Mouse (Mus musculus) cerebellum, adult 2 months (tissue): ENCODE measurements around the gene Cry2. TPM values are rescaled to one million over a fixed set of nuclear protein-coding genes. Genes with fewer than 3 reads are reported as not detected.

Experiments
- DNase-seq, 2 experiments: peaks; one replicate each; pipeline ENCODE4 v3.0.0; 2021
- H3K27ac ChIP-seq: fragments of 200-500 bp; 2 replicates; pipeline ENCODE4 v1.5.1; 2012; ENCODE audit warnings: low read length, control low read depth, inconsistent platforms; ENCODE audit not compliant: insufficient read depth
- H3K27me3 ChIP-seq: fragments of 200-500 bp; 2 replicates; pipeline ENCODE4 v1.6.1; 2012; ENCODE audit warnings: inconsistent platforms, mild to moderate bottlenecking, low read length, moderate library complexity; ENCODE audit not compliant: control insufficient read depth, insufficient read depth
- H3K4me1 ChIP-seq: fragments of 200-500 bp; 2 replicates; pipeline ENCODE4 v1.6.1; 2011; ENCODE audit warnings: low read length; ENCODE audit not compliant: control insufficient read depth, insufficient read depth
- H3K4me3 ChIP-seq: fragments of 200-500 bp; replicated peaks from 2 replicates; pipeline ENCODE3; 2011; ENCODE audit warnings: mild to moderate bottlenecking, low read depth, low read length, control low read depth; ENCODE audit not compliant: insufficient read depth
- CTCF ChIP-seq: fragments of 200-500 bp; IDR thresholded peaks from 2 replicates; pipeline ENCODE4 v1.5.1; 2011; ENCODE audit warnings: low read depth, mild to moderate bottlenecking, control low read depth, low read length, moderate library complexity, borderline replicate concordance; ENCODE audit not compliant: insufficient read depth
- POLR2A ChIP-seq: fragments of 200-500 bp; IDR thresholded peaks from 2 replicates; pipeline ENCODE4 v1.6.1; 2011; ENCODE audit warnings: low read length, control low read depth, borderline replicate concordance; ENCODE audit not compliant: insufficient read depth
- WGBS: fragments of 180-500 bp; shearing (Covaris S2); methylation state at CpG from one replicate; pipeline ENCODE4 v1.1.7; 2018; 5-methylcytosine and 5-hydroxymethylcytosine counted together
- polyA plus RNA-seq: library from polyadenylated mRNA; depleted of rRNA; stranded (reverse); fragments of >200 nt; gene quantifications from 2 replicates; pipeline ENCODE4 v1.2.3, GENCODE M21; 2012

Cry2 gene
- polyA plus RNA-seq, 1 experiment: 81.8 TPM

GRCm38 (mm10) chr2:92392318-92393264 lies 41.3 kb downstream of the Cry2 start:
- 4% methylated on average over 26 of the region's 26 CpGs for WGBS
- peak overlapping the region; percentile 88 for H3K27ac ChIP-seq
- TF ChIP-seq POLR2A: no peak
- no peak for TF ChIP-seq CTCF
- peak overlapping the region; percentile 57 for H3K4me3 ChIP-seq
- DNase-seq: peak in 1 of 2 experiments; percentile 53
- H3K4me1 ChIP-seq: peaks cover 78% of the 10 kb centered on the region
- H3K27me3 ChIP-seq: no peaks in the 10 kb centered on the region

GRCm38 (mm10) chr2:92391703-92392317 lies 42.0 kb downstream of the Cry2 start:
- Histone ChIP-seq H3K27me3 (no peaks in the 10 kb centered on the region), H3K4me1 (peaks cover 73% of the 10 kb centered on the region), H3K4me3 (peak overlapping the region; percentile 57), H3K27ac (peak overlapping the region; percentile 88)
- TF ChIP-seq POLR2A (no peak), CTCF (no peak)
- peak in 1 of 2 experiments; percentile 50 for DNase-seq
- WGBS: 7% methylated on average over 11 of the region's 11 CpGs

- peak overlapping the region; percentile 88 for H3K27ac ChIP-seq
- no peaks in the 10 kb centered on the region for H3K27me3 ChIP-seq
- H3K4me3 ChIP-seq: peak overlapping the region; percentile 9
- peak in 1 of 2 experiments; percentile 77 for DNase-seq
- TF ChIP-seq CTCF (no peak), POLR2A (no peak)
- peaks cover 69% of the 10 kb centered on the region for H3K4me1 ChIP-seq
- 5% methylated on average over 8 of the region's 8 CpGs for WGBS
These were observed 42.7 kb downstream of the Cry2 start for GRCm38 (mm10) chr2:92391116-92391515.

- H3K27ac ChIP-seq: peak overlapping the region; percentile 18; the same call in 1 of the 2 replicates
- 41% methylated on average over 6 of the region's 6 CpGs for WGBS
These were observed 43.5 kb downstream of the Cry2 start for GRCm38 (mm10) chr2:92390206-92390930.

GRCm38 (mm10) chr2:92389645-92390044 lies 44.2 kb downstream of the Cry2 start:
- peaks cover 69% of the 10 kb centered on the region for H3K4me1 ChIP-seq
- H3K27ac ChIP-seq: peak overlapping the region; percentile 22
- DNase-seq: no peak
- TF ChIP-seq CTCF (no peak), POLR2A (no peak)
- H3K4me3 ChIP-seq: peak overlapping the region; percentile 38
- H3K27me3 ChIP-seq: no peaks in the 10 kb centered on the region
- 26% methylated on average over 10 of the region's 10 CpGs for WGBS

More at GRCm38 (mm10) chr2:92390206-92390930, 43.5 kb downstream of the Cry2 start:
- peak in 1 of 2 experiments; percentile 65 for DNase-seq
- Histone ChIP-seq H3K27me3 (no peaks in the 10 kb centered on the region), H3K4me1 (peaks cover 71% of the 10 kb centered on the region), H3K4me3 (no peak overlapping the region)
- TF ChIP-seq POLR2A (no peak), CTCF (no peak)

GRCm38 (mm10) chr2:92388891-92389641 lies 44.8 kb downstream of the Cry2 start:
- no peak for TF ChIP-seq POLR2A
- no peak for TF ChIP-seq CTCF
- Histone ChIP-seq H3K27ac (peak overlapping the region; percentile 81), H3K4me1 (peaks cover 69% of the 10 kb centered on the region), H3K27me3 (no peaks in the 10 kb centered on the region), H3K4me3 (peak overlapping the region; percentile 38)
- peak; percentile 86 to 91 for DNase-seq
- WGBS: 1% methylated on average over 60 of the region's 62 CpGs

GRCm38 (mm10) chr2:92388081-92388517 lies 45.7 kb downstream of the Cry2 start:
- peak overlapping the region; percentile 81 for H3K27ac ChIP-seq
- peak overlapping the region; percentile 38 for H3K4me3 ChIP-seq
- DNase-seq: peak in 1 of 2 experiments; percentile 39
- no peaks in the 10 kb centered on the region for H3K27me3 ChIP-seq
- WGBS: 13% methylated on average over 3 of the region's 3 CpGs
- TF ChIP-seq CTCF: no peak
- no peak for TF ChIP-seq POLR2A
- H3K4me1 ChIP-seq: peaks cover 68% of the 10 kb centered on the region
